Mouse (Mus musculus) liver, adult 2 months (tissue): ENCODE data around the gene Gm45521.

Experiments used
- CTCF ChIP-seq: fragments of 200-500 bp; IDR thresholded peaks from 2 replicates; pipeline ENCODE4 v1.5.1; 2011; ENCODE audit warnings: low read depth, low read length, control low read depth
- POLR2A ChIP-seq: fragments of 200-500 bp; IDR thresholded peaks from 2 replicates; pipeline ENCODE4 v1.6.1; 2011; ENCODE audit warnings: low read length, control low read depth; ENCODE audit not compliant: insufficient read depth; ENCODE audit errors: extremely low read depth

DNA sequence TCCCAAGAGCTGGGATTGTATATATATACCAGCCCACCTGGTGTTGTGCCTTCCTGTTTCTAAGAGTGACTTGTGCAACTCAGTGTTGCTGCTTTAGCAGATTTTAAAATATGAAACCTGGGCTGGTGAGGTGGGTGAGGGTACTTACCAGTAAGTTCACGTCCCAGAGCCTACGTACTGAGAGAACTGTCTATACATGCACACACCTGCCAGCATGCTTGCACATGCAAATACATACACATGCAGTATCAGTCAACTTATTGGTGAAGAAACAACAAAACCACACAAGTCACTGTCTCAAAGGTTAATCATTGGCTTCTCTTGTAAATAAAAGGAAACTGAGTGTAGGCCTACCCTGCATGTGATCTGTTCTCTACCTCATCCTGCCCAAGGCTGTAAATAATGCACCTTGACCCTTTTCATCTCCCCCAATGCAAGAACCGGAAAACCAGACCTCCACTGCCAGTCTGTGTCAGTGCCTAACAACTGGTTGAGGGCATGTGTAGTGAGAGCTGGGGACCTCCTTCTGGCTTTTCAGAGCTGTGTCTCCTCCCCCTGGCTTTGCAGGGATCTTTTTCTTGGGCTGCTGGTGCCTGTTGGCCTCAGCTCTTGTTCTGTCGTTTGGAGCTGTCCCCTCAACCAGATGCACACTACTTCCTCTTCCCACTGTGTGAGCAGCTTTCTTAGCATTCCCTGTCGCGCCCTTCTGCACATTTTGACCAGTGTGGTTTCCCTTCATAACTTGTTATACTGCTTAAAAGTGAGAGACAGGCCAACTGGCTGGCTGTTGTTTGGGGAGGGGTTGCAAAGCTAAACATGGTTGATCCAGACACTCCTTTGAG lies 38.7 kb upstream of the Gm45521 start:
- TF ChIP-seq POLR2A = no peak
- no peak for TF ChIP-seq CTCF
